Mouse (Mus musculus) testis, postnatal 14 days (tissue): ENCODE results near the gene Ggn.
"Not testable (repeated sequence)": the region's sequence is repeated elsewhere in the genome, so short reads cannot be mapped to it uniquely, and the experiment has no call there.

Experiments
- DNase-seq: peaks from one replicate; pipeline ENCODE4 v3.0.0; 2021; ENCODE audit warnings: low spot score

Ggn gene

DNA sequence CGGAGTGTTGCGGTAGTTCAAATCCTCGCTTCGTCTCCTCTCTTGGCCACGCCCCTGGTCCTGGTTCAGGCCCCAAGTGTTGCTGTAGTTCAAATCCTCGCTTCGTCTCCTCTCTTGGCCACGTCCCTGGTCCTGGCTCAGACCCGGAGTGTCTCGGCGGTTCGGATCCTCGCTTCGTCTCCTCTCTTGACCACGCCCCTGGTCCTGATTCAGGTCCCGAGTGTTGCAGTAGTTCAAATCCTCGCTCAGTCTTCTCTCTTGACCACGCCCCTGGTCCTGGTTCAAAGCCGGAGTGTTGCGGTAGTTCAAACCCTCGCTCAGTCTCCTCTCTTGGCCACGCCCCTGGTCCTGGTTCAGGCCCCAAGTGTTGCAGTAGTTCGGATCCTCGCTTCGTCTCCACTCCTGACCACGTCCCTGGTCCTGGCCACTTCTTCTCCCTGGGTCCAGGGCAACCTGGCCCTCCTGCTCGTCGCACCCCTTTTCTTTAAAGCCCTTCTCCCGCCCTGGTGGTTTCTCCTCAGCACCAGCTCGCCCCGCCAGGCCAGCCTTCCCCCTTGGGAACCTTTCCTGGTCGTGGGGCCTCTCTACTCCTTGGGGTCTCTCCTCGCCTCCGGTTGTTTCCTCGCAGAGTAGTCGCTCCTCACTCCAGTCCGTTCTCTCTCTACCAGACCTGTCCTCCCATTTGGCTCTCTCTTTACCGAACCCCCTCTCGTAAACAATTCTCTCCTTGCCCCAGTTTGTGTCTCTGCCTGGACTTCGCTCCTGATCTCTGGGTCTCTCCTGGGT lies 43.0 kb downstream of the Ggn start:
- DNase-seq: not testable (repeated sequence)

DNA sequence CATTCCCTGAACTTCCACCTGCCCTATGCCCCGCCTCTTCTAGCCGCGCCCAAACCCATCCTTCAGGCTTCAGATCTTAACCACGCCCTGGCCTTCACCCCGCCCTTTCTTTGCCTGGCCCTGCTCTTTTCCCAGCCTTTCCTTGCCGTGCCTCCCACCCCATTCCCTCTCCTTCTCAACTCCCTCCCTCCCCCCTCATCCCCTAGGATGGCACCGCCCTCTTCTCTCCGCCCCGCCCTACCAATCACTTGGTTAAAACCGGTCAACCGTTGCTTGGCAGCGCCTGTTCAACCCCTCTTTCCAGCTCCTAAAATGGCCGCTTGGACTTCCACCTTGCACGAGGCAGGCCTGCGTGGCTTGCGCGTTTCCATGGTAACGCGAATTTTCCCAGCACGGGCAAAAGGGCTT lies 43.7 kb downstream of the Ggn start, which contains the start of gene Catsperg1:
Gene Catsperg1, minus strand, starts transcription at position 361 of the 408 bp plus-strand sequence.
- peak; percentile 89 for DNase-seq

DNA sequence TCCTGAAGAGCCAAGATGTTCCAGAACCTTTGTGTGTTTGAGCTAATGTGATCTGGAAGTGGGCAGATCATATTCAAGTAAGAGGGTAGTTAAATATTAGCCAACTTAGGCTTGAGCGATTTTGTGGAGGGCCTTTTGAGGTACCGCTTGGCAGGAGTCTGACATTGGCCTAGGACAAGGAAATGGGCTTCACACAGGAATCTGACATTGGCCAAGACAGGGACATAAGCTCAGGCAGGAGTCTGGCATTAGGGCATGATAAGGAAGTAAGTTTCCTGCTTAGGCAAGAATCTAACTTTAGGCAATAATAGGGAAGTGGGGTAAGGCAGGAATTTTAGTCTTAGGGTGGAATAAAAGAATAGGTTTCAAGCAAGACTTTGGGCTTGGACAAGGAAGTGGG lies 44.2 kb downstream of the Ggn start:
- DNase-seq: no peak

DNA sequence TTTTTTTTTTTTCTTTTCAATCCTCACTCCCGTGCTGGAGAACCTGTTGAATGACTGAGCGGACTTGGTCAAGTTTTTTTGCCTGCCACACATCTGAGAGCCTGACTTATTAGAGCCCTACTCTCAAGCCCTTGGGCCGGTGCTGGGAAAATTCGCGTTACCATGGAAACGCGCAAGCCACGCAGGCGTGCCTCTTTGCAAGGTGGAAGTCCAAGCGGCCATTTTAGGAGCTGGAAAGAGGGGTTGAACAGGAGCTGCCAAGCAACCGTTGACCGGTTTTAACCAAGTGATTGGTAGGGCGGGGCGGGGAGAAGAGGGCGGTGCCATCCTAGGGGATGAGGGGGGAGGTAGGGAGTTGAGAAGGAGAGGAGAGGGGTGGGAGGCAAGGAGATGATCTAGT lies 44.8 kb downstream of the Ggn start:
- peak; percentile 84 for DNase-seq
